Mouse (Mus musculus): ENCODE measurements around the gene Mc1r. TPM values are rescaled to one million over a fixed set of nuclear protein-coding genes. Genes with fewer than 3 reads are reported as not detected.
A peak's percentile ranks its signal among the peaks of the same experiment; 100 is the strongest.

Mc1r gene
- polyA plus RNA-seq, 1 experiment from 2014 or later: not detected

DNA sequence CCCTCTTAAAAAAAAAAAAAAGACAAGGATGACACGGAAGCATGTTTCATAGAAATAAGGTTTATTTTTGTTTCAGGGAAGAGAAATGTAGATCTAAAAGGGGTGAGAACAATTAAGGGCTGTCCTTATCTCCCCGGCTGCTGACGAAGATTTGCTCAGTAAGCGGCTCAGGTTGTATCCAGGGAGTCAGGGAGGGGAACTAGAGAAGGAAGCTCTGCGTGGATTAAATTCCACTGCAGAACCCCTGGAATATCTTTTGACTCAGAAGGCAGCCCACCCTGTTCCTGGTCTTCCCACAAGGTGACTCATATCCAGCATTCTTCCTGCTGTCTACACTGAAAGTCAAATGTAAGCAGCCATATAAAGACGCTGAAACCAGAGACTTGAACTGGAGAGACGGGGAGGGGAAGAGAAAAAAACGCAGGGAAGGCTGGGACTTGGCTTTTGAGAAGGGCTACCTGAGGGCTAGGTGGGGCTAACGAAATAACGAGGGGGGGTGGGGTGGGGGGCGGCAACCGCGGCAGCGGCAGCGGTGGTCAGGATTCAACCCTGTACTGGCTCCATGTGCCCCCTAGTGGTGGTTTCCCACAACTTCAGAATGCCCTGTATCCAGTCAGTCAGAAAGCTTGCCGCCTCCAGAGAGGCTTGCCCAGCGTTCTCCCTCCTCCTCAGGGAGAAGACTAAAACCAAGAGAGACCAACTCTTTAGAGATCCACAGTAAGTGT, 15.3 kb downstream of the Mc1r start:
- no peaks in the 10 kb centered on the region for H3K27me3 ChIP-seq (replicated peaks; ENCODE audit: insufficient read depth, low read length)
- no peaks in the 10 kb centered on the region for H3K4me1 ChIP-seq (ENCODE audit: insufficient read depth, low read depth, low read length)
- H3K9me3 ChIP-seq (ENCODE audit: low read length): 0 out of 2 replicates have a peak, but pooled peaks cover under 1% of the 10 kb centered on the region
- no peaks in the 10 kb centered on the region for H3K36me3 ChIP-seq (ENCODE audit: insufficient read depth, low read length)
- peak overlapping the region; percentile 48 for H3K4me2 ChIP-seq (replicated peaks; ENCODE audit: low read depth, low read length)
- H3K9ac ChIP-seq (replicated peaks; ENCODE audit: low read depth): no peak overlapping the region
- no peak overlapping the region for H3K27ac ChIP-seq (ENCODE audit: low read length)
- ATAC-seq: peak; percentile 57
- 6% methylated on average over 17 of the region's 17 CpGs for WGBS
- DNase-seq (ENCODE audit: low spot score): peak; percentile 72
- TF ChIP-seq CTCF (IDR thresholded peaks at IDR 0.05) (peak; percentile 74), EP300 (IDR thresholded peaks at IDR 0.05) (no peak)
- H3K4me3 ChIP-seq (ENCODE audit: low read depth, low read length): no peak overlapping the region; the same call in 1 of the 2 replicates

DNA sequence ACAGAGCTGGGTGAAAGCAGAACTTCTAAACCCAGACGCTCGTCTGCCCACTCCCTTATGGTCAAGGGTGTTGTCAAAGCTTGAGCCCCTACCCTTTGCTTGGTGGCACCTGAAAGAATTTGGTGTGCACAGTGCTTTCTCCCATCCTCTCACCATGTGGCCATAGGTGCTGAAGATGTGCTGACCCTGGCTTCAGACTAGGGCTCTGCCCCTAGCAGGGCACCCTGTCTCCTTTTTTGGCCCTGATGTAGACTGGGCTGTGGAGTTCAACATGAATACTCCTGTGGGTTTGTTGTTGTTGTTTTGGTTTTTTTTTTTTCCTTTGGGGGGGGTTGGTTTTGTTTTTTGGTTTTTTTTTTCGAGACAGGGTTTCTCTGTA, 15.9 kb downstream of the Mc1r start:
- Histone ChIP-seq H3K27ac (ENCODE audit: low read length) (no peak overlapping the region), H3K27me3 (replicated peaks; ENCODE audit: insufficient read depth, low read length) (no peaks in the 10 kb centered on the region), H3K4me3 (ENCODE audit: low read depth, low read length) (no peak overlapping the region), H3K36me3 (ENCODE audit: insufficient read depth, low read length) (no peaks in the 10 kb centered on the region), H3K9me3 (ENCODE audit: low read length) (peaks cover 5% of the 10 kb centered on the region; the same call in 1 of the 2 replicates), H3K9ac (replicated peaks; ENCODE audit: low read depth) (no peak overlapping the region), H3K4me2 (replicated peaks; ENCODE audit: low read depth, low read length) (no peak overlapping the region), H3K4me1 (ENCODE audit: insufficient read depth, low read depth, low read length) (no peaks in the 10 kb centered on the region)
- WGBS: 12% methylated on average over 3 of the region's 3 CpGs
- no peak for TF ChIP-seq EP300 (IDR thresholded peaks at IDR 0.05)
- TF ChIP-seq CTCF (IDR thresholded peaks at IDR 0.05): no peak
- ATAC-seq (no peak), DNase-seq (ENCODE audit: low spot score) (no peak)

DNA sequence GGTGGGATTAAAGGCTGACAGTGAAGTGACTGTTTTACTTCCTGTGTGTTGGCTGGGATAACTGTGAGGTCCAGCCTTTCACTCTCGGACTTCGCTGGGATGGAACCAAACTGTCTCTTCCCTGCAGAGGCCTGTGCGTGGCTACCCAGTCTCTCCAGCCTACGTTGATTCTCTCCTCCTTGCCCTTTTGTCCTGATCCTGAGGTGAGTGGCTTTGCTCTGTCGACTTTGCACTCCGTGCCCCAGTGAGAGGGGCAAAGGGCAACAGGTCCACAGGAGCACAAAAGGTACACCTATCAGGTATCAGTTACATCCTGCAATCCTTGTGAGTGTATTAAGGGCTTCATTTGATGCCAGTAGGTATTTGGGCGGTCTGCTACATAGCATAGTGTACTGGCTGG, 16.5 kb downstream of the Mc1r start, which contains the start of gene Def8:
Def8 (plus strand) TSS at position 87 of the 400 bp plus-strand sequence.
- 69% methylated on average over 7 of the region's 7 CpGs for WGBS
- H3K4me1 ChIP-seq (ENCODE audit: insufficient read depth, low read depth, low read length): no peaks in the 10 kb centered on the region
- no peak for TF ChIP-seq EP300 (IDR thresholded peaks at IDR 0.05)
- TF ChIP-seq CTCF (IDR thresholded peaks at IDR 0.05): no peak
- H3K4me3 ChIP-seq (ENCODE audit: low read depth, low read length): no peak within 1 kb of the TSS; the same call in 1 of the 2 replicates
- peak within 1 kb of the TSS; percentile 48 for H3K4me2 ChIP-seq (replicated peaks; ENCODE audit: low read depth, low read length)
- ATAC-seq (no peak), DNase-seq (ENCODE audit: low spot score) (no peak)
- no peaks in the 10 kb centered on the region for H3K36me3 ChIP-seq (ENCODE audit: insufficient read depth, low read length)
- no peak within 1 kb of the TSS for H3K27ac ChIP-seq (ENCODE audit: low read length)
- H3K27me3 ChIP-seq (replicated peaks; ENCODE audit: insufficient read depth, low read length): no peaks in the 10 kb centered on the region
- peaks cover 7% of the 10 kb centered on the region; the same call in 1 of the 2 replicates for H3K9me3 ChIP-seq (ENCODE audit: low read length)
- no peak within 1 kb of the TSS for H3K9ac ChIP-seq (replicated peaks; ENCODE audit: low read depth)

DNA sequence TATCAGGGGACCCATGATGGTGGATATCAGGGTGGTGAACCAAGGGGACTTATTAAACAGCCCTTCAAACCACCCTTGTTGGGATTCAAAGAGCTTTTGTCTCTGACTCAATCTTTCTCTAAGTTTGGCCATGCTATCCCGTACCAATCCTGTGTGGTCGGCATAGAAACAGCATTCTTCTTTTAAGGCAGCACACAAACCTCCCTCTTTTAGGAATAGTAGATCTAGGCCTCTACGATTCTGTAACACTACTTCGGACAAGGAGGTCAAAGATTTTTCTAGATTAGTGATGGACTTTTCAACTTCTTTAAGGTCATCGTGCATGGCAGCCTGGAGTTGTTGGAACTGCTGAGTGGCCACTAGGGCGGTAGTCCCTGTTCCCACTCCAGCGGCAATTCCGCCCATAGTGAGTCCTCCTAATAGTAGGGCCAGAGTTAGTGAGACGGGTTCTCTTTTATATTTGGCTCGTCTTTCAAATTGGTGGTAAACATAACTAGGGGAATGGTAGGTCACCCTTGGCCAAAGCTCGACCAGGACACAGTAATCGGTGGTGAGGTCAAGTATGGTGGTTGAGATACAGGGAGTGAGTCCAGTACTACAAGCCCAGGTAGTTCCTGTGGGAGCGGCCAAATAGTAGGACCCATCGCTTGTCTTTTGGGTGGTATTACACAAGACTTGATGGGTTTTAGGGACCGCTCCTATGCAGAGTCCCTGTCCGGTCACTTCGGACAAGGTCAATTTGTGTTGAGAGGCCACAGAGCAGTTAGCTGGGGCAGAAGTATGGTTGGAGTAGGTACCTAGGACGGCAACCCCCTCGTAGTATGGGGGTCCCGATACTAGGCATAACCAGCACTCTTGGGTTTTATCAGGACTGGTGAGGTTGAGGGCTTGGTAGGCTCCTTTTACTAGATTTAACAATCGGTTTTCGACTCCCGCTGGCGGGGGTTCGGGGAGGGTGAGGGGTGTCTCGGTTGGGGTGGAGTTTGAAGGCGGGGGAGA, 19.9 kb downstream of the Mc1r start:
- Histone ChIP-seq H3K4me3 (ENCODE audit: low read depth, low read length) (no peak overlapping the region), H3K27me3 (replicated peaks; ENCODE audit: insufficient read depth, low read length) (no peaks in the 10 kb centered on the region), H3K36me3 (ENCODE audit: insufficient read depth, low read length) (no peaks in the 10 kb centered on the region), H3K9me3 (ENCODE audit: low read length) (peaks cover 7% of the 10 kb centered on the region; the same call in 1 of the 2 replicates), H3K9ac (replicated peaks; ENCODE audit: low read depth) (no peak overlapping the region), H3K4me1 (ENCODE audit: insufficient read depth, low read depth, low read length) (no peaks in the 10 kb centered on the region), H3K4me2 (replicated peaks; ENCODE audit: low read depth, low read length) (no peak overlapping the region), H3K27ac (ENCODE audit: low read length) (no peak overlapping the region)
- WGBS: 96% methylated on average over 27 of the region's 27 CpGs
- TF ChIP-seq CTCF (IDR thresholded peaks at IDR 0.05) (no peak), EP300 (IDR thresholded peaks at IDR 0.05) (no peak)
- ATAC-seq: no peak
- no peak for DNase-seq (ENCODE audit: low spot score)

DNA sequence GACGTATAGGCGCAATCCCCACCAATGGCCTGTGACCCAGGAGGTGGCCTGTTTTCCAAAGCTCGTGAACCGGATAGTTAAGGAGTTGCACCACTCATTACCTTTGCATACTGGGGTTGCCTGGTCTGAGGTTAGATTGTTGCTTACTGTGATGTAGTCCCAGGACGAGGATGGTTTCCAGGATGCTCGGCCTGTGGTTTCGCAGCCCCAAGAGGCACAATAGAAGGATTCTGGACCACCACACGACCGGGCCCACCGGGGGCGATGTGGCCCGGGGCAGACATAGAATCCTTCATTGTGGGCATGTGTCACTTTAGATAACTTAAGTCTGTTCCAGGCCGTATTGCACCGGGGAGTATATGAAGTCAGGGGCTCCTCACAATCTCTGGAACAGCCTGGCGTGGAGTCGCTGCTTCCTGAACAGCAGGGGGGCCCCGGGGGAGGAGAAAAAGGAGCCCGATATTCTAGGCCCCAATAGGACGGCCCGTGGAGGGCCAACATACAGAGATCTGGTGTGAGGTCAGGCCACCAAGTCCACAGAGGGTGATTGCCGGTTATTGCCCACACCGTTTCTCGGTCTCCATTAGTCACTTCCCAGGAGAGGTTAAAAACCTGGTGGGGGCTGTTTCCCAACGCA, 20.9 kb downstream of the Mc1r start:
- WGBS: 96% methylated on average over 24 of the region's 24 CpGs
- Histone ChIP-seq H3K9me3 (ENCODE audit: low read length) (peaks cover 7% of the 10 kb centered on the region; the same call in 1 of the 2 replicates), H3K4me2 (replicated peaks; ENCODE audit: low read depth, low read length) (no peak overlapping the region), H3K9ac (replicated peaks; ENCODE audit: low read depth) (no peak overlapping the region), H3K36me3 (ENCODE audit: insufficient read depth, low read length) (no peaks in the 10 kb centered on the region), H3K27ac (ENCODE audit: low read length) (no peak overlapping the region), H3K4me3 (ENCODE audit: low read depth, low read length) (no peak overlapping the region), H3K27me3 (replicated peaks; ENCODE audit: insufficient read depth, low read length) (no peaks in the 10 kb centered on the region), H3K4me1 (ENCODE audit: insufficient read depth, low read depth, low read length) (no peaks in the 10 kb centered on the region)
- TF ChIP-seq EP300 (IDR thresholded peaks at IDR 0.05): no peak
- TF ChIP-seq CTCF (IDR thresholded peaks at IDR 0.05): no peak
- ATAC-seq (no peak), DNase-seq (ENCODE audit: low spot score) (no peak)
